Mouse (Mus musculus): ENCODE measurements around the gene Cyp2c68.
"Not testable (repeated sequence)": the region's sequence is repeated elsewhere in the genome, so short reads cannot be mapped to it uniquely, and the experiment has no call there.

Cyp2c68 gene

GRCm38 (mm10) chr19:39740920-39741319, at the start of gene Cyp2c68:
Gene Cyp2c68 (minus strand): TSS chr19:39741054.
- no peak for DNase-seq (ENCODE audit: low spot score in 2 of 2)

- not testable (repeated sequence) for DNase-seq (ENCODE audit: low spot score in 2 of 2)
These were observed 44.6 kb upstream of the Cyp2c68 start for GRCm38 (mm10) chr19:39785458-39785857.

GRCm38 (mm10) chr19:39745357-39745756, 4.5 kb upstream of the Cyp2c68 start:
- no peak for DNase-seq (ENCODE audit: low spot score in 2 of 2)

- not testable (repeated sequence) for DNase-seq (ENCODE audit: low spot score in 2 of 2)
These were observed 3.5 kb upstream of the Cyp2c68 start for GRCm38 (mm10) chr19:39744361-39744760.

- not testable (repeated sequence) for DNase-seq (ENCODE audit: low spot score in 2 of 2)
These were observed 29.7 kb downstream of the Cyp2c68 start for GRCm38 (mm10) chr19:39711116-39711515.

- DNase-seq (ENCODE audit: low spot score in 2 of 2) = not testable (repeated sequence)
These were observed 75.2 kb downstream of the Cyp2c68 start for GRCm38 (mm10) chr19:39665650-39666049.

GRCm38 (mm10) chr19:39652381-39652780, 88.5 kb downstream of the Cyp2c68 start:
- no peak for DNase-seq (ENCODE audit: low spot score in 2 of 2)

- no peak for DNase-seq (ENCODE audit: low spot score in 2 of 2)
These were observed 91.9 kb downstream of the Cyp2c68 start, which contains the start of gene Cyp2c67 for GRCm38 (mm10) chr19:39648938-39649337. Gene Cyp2c67 (minus strand): TSS chr19:39649051.

- no peak for DNase-seq (ENCODE audit: low spot score in 2 of 2)
These were observed 93.3 kb downstream of the Cyp2c68 start for GRCm38 (mm10) chr19:39647519-39647918.

GRCm38 (mm10) chr19:39644551-39644950, 96.3 kb downstream of the Cyp2c68 start:
- DNase-seq (ENCODE audit: low spot score in 2 of 2) = not testable (repeated sequence)

All from thymus, postnatal 10 days (tissue).